Mouse (Mus musculus) mature B cell (primary cell): Measurements from ENCODE around the gene Dock6.
"Not testable (repeated sequence)": the region's sequence is repeated elsewhere in the genome, so short reads cannot be mapped to it uniquely, and the experiment has no call there.

Experiments used
- in situ Hi-C: fragments of 300-500 bp; cut with MboI; formaldehyde crosslinking; loops from 2 replicates; pipeline ENCODE4 v1.14.3; 2019

Gene Dock6

GRCm38 (mm10) chr9:21781657-21782468 is 70.6 kb downstream of the Dock6 start:
- in situ Hi-C loops: no loop called here

DNA sequence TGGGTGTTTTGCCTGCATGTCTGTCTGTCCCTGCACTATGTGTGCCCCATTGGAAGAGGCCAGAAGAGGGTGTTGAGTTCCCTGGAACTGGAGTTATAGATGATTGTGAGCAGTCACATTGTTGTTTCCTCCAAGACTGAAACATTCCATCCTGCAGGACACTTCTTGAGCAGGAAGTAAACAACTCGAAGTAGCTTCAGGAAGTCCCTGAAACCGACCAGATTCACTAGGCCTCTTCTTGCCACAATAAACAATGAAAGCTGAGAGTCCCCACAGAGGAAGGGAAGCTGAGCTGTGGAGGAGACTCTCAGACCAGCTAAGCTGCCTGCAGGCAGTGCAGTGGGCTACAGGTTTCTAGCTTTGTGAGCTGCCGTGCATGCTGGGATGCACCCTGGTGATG is 74.7 kb downstream of the Dock6 start:
- in situ Hi-C loops: no loop called here

DNA sequence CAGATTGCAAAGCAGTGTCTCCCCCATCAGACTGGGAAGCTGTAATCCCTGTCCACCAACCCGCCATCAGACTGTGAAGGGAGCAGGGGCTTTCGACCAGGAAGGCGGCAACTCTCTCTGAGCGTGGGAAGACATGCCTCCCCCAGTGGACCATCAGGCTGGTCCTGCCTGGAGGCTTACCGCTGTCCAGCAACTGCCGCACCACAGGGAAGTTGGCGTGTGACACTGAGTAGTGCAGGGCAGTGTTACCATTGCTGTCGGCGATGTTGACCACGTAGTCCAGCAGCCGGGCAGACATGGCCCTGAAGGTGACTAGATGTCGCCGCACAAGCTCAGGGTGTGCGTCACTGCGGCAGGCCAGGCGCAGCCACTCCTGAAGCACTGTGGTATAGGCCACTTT is 78.1 kb downstream of the Dock6 start:
- in situ Hi-C loops: no loop called here

- in situ Hi-C loops: not testable (repeated sequence)
Measured at GRCm38 (mm10) chr9:21773396-21773795, 79.0 kb downstream of the Dock6 start.

DNA sequence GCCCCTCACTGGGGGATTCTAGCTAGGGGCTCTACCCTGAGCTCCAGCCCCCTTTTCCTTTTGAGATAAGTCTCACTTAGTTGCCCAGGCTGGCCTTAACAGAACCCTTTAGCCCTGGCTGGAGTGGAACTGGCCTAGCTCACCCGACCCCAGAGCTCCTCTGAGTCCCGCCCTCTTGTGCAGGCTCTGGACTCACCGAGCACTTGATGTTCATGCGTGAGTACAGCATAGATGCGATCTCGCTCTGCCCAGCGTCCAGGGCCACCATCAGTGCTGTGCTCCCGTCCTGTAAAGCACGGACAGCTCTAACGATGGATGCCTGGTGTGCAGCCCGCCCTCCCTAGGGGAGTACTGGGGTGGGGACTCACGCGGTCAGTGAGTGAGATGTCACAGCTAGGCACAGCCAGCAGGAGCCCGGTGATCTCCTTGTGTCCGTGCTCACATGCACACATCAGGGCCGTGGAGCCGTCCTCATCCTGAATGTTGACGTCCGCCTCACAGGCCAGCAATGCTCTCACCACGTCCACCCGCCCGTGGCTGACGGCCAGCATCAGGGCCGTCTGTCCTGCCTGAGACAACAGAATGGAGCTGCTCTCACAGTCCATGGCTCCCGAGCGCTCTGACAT is 82.8 kb downstream of the Dock6 start:
- in situ Hi-C loops: no loop called here

GRCm38 (mm10) chr9:21768511-21769411 is 83.7 kb downstream of the Dock6 start:
- in situ Hi-C loops: no loop called here

DNA sequence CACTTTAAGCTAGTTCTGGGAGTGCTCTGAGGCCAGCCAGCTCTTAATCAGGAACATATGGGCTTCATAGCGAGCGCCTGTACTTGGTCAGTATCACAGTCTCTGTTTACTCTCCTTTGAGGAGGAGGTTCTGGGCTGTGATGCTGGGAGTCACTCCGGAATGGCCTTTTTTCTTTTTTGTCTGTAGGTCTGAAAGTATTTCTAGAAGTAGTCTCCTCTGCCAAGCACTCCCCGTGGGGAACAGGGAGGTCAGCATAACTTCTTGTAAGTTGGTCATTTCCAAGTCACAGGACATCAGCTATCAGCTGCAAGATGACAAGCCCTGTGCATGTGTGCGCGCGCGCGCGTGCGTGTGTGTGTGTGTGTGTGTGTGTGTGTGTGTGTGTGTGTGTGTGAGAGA is 84.5 kb downstream of the Dock6 start:
- in situ Hi-C loops: no loop called here

DNA sequence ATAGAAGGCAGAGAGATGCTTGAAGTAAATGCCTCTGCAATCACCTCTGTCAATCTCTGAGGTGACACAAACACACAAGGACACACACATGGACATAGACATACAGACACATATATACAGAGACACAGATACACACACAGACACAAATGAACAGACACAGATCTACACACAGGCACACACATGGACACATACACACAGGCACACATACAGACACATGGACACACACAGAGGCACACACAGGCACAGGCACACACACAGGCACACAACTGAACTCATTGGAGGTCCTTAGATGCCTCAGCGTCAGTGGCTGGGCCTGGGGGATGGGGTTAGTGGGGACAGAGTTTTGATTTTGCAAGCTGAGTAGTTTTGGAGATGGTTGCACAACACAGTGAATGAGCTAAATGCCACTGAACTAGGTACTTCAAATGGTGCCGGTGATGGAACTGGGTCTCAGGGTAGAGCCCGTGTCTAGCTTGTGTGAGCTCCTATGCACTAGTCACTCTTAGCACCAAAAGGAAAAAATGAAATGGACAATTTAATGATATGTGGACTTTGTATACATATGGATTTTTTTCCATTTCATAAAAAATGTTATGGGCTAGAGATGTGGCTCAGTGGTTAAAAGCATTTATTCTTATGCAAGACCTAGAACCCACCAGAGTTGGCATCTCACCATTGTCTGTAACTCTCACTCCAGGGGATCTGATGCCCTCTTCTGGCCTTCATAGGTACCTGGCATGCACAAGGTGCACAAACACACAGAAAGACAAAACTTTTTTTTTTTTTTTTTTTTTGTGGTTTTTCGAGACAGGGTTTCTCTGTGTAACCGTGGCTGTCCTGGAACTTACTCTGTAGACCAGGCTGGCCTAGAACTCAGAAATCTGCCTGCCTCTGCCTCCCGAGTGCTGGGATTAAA is 88.1 kb downstream of the Dock6 start:
- in situ Hi-C loops: no loop called here

DNA sequence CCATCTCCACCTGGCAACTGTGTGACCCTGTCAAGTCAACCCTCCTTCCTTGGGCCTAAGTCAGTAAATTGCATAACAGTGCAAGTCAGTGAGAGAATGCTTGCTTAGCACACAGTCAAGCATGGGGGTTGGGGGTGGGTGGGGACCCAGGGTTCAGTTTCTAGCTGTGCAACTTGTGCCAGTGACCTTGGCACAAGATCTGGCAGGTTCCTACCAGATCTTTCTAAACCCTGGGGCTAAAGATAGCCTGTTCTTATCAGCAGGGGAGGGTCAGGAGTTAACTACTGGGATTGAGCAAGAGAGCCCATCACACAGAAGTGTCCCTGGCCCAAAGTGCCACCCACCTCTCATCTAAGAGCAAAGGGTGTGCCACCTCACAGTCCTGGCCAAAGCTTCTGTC is 90.3 kb downstream of the Dock6 start:
- in situ Hi-C loops: no loop called here

GRCm38 (mm10) chr9:21760155-21761088 is 92.0 kb downstream of the Dock6 start, which contains the start of gene Spc24:
Spc24 (minus strand) TSS chr9:21760303.
- in situ Hi-C loops: no loop called here

- in situ Hi-C loops: no loop called here
Measured at GRCm38 (mm10) chr9:21759718-21760117, 92.7 kb downstream of the Dock6 start.

DNA sequence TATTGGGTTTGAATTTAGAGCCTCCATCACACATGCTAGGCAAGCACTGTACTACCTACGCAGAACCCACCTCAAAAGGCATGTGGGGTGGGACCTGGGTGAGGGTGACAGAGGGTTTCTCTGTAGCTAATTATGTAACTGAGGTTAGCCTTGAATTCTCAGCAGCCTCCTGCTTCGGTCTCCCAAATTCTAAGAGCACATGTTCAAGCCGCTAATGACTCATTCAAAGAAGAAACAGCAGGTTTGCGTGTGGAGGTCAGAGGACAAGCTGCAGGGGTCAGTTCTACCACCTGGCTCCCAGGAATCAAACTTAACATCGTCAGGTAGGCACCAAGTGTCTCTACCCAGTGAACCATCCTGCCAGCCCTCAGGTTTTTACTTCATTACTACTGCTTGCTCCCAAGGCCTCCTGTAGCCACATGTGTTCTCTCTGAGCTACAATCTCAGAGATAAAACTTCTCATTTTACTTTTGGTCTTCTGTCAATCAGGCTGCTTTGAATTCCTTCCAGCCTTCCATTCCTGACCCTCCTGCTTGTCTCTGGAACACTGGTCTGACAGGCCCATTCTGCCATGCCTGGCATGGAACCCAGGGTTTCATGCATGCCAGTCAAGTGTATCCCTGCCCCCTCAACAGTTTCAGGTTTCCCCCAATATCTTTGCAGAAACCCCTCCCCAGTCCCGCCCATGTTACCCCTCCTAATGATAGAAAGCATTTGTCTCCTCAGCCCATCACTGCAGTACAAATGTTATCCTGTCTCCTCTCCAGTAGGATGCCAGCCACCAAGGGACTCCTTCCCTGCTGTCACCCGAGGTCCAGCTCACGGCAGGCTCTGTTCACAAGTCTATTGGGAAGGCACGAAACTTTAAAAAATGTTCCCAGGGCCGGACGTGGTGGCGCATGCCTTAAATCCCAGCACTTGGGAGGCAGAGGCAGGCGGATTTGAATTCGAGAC is 93.6 kb downstream of the Dock6 start:
- in situ Hi-C loops: no loop called here

DNA sequence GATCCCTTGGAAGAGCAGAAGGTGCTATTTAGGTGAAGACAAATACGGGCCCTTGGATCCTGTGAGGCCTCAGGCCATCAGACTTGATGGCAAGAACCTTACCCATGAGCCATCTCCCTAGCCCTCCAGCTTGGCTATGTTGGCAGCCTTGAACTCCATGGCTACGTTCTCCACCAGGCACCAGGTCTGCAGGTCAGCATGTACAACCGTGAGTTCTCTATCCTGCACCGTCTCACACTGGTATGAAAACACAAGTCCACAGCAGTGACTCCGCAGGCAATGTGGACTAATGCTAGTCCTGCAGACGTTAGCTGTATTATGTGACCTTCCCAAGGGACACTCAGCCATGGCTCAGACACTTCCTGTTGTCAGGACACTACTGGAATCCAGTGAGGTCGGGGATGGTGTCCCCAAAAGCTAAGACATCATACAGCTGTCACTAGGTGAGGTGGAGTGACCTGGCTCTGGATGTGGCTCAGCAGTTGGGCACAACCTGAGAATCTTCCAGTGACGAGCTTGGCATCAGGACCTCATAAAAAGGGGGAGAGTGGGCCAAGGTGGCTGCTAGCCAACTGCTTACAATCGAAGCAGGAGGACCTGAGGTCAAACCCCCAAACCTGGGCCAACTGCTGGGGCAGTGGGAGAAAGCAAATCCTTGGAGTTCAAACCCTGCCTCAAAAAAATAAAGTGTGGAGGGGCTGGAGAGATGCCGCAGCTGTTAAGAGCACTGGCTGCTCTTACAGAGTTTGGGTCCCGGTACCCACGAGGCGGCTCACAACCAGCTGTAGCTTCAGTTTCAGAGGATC is 97.7 kb downstream of the Dock6 start:
- in situ Hi-C loops: no loop called here

DNA sequence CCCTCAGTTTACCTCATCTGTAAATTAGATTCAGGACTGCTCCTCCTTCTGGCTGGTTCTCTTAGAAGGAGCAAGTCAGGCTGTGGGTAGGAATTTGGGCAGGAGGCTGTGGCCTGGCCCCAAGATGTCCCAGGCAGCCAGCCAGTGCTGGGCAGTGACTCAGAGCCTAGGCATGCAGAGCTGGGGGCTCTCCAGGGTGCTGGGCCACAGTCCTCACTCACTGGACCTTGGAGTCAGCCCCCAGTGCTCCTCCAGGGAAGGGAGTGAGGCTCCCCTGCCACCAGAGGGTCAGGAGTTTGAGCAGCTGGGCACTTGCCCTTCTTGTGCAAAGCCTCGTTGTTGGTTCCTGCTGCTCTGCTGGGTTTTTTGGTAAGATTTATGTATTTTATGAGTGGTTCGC is 98.4 kb downstream of the Dock6 start:
- in situ Hi-C loops: no loop called here

DNA sequence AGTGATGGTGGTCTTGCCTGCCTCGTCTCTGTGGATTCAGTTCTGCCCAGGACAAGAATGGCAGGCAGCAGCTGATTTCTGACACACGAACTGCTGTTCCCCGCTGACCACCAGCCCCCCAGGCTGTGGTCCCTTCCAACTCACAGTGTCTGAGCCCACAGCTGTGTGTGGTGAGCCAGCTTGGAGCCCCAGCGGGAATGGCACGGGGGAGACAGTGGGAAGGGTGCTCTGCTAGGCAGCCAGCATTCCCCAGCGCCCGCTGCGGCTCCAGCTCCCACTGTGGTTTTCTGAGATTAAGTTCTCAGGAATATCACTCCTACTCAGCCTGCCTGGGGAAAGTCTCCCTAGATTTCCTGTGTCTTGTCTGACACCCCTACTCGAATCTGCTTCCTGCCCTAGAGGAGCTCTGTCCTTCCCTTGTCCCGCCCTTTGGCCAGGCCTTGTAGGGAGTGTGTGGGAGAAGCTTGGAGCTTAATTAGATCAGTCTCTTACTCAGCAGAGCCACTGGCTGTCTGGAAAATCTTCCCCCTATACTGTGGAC is 100.1 kb downstream of the Dock6 start:
- in situ Hi-C loops: no loop called here

DNA sequence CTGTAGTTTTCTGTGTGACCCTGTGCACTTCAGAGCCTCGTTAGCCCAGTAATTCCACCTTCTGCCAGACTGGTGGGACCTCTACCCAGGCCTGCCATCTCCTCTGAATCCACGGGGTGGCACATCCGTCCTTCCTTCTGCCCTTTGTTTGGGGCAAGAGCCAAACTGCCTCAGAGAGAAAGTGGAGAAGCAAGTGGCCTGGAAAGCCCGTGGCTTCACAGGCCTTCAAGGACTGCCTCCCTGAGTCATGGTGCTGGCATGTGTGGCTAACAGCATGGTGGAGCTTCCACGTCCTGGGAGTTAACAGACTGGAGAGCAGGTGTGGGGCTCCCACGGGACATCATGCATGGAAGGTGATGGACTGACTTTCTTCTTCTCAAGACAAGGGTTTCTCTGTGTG is 101.1 kb downstream of the Dock6 start:
- in situ Hi-C loops: no loop called here

- in situ Hi-C loops: no loop called here
Measured at GRCm38 (mm10) chr9:21750370-21750769, 102.1 kb downstream of the Dock6 start.
